Mouse (Mus musculus) erythroblast, embryonic 14.5 days (primary cell): ENCODE results near the gene Rap1gds1.

ENCODE experiments used
- GATA1 ChIP-seq: IDR thresholded peaks from 2 replicates; pipeline ENCODE4 v1.6.1; 2012; ENCODE audit warnings: low read length, inconsistent platforms, mixed read lengths
- TAL1 ChIP-seq: IDR thresholded peaks from 3 replicates; pipeline ENCODE4 v1.6.1; 2012; ENCODE audit warnings: low read length, inconsistent platforms, mixed read lengths

GRCm38 (mm10) chr3:139078010-139078409, 3.0 kb upstream of the Rap1gds1 start:
- TF ChIP-seq GATA1 (no peak), TAL1 (no peak)
